Mouse (Mus musculus) thymus, postnatal 0 days (tissue): Measurements from ENCODE around the gene Plod2. TPM values are rescaled to one million over a fixed set of nuclear protein-coding genes. Genes with fewer than 3 reads are reported as not detected.

Source experiments
- DNase-seq: peaks from one replicate; pipeline ENCODE4 v3.0.0-alpha.2; 2015; ENCODE audit warnings: low spot score
- polyA plus RNA-seq: library from polyadenylated mRNA; unstranded; fragments of >200 nt; fragmentation: Nextera tagmentation; extraction: Ambion mirVana; gene quantifications from 2 replicates; pipeline ENCODE4 v1.2.1, GENCODE M21; 2015

Plod2 gene
- polyA plus RNA-seq, 1 experiment from 2014 or later = 8.4 TPM

DNA sequence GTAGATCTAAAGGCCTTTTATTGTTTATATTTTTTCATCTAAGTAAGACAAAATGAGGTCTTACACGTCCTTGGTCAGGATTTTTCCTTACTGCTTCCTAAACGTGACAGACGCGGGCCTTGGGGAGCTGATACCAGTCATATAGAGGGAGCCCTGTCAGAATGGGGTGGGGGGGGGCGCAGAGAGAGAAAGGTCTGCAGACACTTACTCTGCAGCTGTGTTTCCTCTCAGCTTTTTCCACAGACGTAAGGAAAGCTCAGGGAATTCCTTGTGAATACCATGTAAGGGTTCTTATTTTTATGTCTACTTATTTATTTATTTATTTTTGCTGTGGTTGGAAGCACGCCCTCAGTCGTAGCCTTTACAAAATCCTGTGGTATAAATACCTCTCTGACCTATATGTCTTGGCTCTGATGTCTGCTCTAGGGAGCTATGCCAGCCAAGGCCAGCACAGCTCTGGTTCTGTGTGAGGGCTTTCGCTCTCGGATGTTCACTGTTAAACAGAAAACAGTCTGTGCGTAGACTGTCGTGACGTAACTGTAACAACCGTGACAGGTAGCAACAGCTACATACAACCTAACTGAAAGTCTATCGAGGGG is 58.0 kb downstream of the Plod2 start:
- no peak for DNase-seq

DNA sequence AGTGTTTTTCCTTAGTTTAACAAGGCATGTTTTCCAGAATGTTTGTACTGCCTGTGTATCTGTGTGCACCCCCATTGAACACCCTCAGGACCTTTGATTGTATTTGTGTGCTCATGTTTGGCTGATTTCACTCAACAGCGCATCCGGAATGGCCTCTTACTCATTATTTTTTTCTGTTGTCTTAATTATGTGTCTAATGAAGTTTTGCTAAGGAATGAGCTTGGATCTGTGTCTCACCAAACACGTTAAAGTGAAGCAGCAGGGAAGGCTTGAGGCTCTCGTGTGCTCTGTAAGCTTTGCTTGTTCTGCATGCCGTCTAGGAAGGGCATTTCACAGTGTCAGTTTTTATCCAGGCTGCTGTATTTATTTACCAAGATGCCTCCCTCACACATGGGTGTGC is 59.5 kb downstream of the Plod2 start:
- DNase-seq = no peak

DNA sequence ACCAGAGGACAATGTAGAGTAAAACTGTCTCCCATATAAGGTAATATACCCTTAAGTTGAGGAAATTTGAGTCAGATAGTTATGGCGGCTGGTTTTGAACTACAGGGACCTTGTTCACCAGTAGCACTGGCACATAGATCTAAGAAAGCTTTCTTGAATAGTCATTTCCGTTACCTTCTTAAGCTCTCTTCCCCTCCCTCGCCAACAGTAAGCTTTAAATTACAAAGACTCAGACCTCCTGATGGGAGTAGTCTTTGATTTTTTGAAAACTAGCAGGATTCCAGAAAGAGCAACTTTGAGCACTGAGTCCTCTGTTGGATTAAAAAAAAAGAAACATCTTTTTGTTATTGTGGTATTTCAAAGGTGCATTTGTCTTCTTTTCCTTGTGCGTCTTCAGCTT is 61.5 kb downstream of the Plod2 start:
- no peak for DNase-seq

DNA sequence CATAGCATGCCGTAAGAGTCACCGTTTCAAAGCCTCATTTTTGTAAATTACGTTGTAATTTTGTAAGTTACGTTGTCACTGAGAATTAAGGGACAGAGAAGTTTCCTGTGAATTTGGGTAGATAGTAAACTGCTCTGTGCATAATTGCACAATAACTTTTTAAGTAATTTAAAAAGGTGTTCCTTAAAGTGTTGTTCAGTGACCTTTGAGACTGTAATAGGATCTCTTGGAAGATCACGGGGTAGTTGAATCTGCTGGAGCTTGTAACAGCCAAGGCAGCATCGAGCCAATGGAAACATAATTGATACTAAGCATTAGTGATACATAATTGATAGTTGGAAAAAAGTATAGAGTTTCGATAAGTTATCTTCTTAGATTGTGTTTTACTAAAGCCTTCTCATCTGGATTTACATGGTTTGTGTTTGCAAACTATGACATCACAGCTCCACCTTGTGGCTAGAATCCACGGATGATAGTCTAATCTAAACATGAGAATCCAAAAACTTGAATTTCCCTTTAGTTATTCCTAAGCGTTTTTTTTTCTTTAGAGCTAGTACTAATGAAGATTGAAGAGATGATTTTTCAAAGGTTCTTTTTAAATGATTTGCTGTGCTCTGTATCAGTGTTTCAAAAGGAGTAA is 68.7 kb downstream of the Plod2 start:
- DNase-seq = peak; percentile 33

DNA sequence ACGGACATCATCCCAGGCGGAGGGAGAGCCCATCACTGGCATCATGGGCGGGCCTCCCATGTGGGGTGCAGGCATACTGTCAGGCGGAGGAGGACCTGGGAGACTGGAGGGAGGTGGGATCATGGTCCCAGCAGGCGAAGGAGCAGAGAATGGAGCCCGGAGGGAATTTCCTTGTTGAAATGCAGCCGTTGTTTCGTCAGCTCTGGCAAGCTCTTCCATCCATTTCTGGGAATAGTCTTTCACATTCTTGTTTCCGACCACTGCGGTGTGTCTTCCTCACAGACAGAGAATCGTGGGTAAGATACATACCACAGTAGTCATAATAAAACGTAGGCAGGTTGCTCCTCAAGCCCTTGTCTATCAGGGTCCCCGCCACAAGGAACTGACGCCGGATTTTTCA is 70.6 kb downstream of the Plod2 start:
- DNase-seq = no peak

DNA sequence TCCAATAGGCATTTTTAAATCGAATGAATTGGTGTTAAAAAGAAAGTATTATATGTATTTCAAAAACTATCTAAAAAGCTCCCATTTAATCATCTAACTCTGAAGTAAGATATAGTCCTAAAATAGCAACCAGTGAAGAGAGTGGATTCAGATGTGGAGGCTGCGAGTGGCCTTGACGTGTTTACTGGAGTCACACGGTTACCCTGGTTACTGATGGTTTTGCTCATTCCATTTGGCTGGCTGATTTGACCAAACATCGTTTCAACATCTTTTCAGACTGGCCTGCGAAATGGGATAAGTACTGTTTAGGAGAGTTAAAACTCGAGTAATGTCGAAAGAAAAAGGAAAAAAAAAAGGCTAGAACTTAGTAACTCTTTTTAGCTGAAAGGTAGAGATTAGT is 71.2 kb downstream of the Plod2 start:
- no peak for DNase-seq

DNA sequence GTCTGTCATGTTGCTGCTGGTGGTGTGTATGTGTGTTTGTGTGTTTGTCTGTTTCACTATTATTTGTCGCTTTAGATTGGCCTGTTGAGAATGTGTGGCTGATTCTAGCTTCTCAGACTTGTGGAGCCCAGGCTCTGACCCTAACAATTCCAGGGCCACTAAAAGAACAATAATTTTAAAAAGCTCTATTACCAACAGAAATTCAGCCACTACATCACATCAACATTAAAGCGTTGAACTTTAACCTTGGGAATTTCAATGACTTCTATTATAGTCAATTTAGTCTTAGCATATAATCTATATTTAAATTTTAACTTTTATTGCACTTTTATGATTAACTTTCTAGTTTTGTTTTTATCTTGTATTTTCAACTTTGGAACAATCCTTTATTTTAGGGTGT is 74.4 kb downstream of the Plod2 start:
- no peak for DNase-seq

DNA sequence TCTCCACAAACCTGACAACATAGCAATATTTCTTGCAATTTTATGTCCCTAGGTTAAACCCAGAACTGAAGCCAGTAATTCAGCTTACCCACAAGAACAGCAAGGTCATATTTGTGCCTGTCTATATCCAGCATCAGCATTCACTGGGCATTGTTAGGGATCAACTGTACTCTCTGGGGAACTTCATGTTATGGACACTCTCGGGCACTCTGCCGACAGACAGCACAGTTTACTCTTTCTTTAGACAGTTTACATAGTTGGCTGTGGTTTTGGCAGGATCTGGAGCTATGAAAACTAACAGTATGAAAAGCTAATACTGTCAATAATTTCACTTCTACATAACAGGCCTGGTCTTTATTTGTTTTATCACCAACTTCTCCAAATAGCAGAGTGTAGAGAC is 75.4 kb downstream of the Plod2 start:
- no peak for DNase-seq

DNA sequence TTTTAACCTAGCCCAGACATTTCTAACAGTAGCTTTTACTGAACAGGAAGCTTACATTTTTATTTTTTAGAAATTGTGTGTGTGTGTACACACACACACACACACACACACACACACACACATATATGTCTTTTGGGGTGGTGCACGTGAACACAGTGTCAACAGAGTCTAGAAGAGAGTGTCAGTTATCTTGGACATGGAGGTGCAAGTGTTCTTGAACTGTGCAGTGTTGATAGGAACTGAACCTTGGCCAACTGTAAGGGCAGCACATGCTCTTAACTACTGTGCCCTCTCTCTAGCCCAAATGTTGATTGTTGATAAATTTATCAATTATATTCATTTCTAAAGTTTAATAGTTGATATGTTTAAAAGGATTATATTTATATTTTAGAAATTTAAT is 78.1 kb downstream of the Plod2 start:
- DNase-seq = no peak

DNA sequence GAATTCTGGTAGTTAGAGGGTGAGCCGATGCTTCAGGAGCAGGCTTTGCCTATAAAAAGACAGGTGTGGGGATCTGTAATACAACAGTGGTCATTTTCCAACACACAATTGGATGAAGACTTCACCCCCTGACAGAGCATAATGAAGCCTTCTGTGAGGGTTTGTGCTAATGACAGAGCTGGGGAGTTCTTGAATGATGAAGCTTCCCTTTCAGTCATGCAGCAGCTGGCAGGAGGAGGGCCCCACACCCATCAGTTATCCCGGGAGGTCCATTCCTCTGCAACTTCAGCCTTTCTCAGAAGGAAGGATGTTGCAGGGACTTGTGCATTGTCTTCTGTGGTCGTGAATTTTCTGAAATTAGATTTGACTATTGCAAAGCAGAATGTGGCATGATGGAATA is 79.2 kb downstream of the Plod2 start:
- DNase-seq = no peak

DNA sequence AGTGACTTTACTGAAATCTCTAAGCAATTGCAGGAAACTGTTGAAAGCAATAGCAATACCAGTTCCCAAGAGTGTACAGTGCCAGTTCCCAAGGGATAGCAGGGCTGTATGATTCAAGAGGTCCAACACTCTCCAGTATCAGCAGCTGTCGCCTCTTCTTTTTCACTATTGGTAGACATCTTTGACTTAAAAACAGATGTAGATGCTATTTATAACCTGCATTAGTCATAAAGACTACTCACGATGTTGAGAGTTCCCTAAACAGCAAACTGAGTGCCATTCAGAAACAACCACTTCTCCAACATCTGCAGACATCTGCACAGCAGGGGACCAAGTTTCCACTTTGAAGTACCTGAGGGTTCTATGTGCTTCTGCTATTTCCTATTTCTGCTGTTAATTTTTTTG is 79.9 kb downstream of the Plod2 start:
- no peak for DNase-seq

DNA sequence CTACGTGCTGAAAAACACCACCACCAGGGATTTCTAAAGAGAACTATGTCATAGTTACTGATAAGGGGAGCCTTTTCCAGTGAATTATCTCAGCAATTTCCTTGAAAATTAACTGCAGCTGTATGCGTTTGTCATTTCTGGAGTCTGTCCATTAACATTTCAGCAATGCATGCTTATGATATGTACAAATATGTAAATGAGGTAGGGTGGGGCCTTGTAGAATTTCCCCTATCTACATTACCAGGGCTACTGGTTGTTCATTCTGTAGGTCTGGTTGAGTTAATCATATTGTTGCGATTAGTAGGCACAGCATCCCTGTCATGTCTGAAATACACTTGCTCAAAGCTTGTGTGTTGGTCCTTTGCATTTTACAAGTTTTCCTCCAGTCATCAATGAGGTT is 92.8 kb downstream of the Plod2 start:
- no peak for DNase-seq

DNA sequence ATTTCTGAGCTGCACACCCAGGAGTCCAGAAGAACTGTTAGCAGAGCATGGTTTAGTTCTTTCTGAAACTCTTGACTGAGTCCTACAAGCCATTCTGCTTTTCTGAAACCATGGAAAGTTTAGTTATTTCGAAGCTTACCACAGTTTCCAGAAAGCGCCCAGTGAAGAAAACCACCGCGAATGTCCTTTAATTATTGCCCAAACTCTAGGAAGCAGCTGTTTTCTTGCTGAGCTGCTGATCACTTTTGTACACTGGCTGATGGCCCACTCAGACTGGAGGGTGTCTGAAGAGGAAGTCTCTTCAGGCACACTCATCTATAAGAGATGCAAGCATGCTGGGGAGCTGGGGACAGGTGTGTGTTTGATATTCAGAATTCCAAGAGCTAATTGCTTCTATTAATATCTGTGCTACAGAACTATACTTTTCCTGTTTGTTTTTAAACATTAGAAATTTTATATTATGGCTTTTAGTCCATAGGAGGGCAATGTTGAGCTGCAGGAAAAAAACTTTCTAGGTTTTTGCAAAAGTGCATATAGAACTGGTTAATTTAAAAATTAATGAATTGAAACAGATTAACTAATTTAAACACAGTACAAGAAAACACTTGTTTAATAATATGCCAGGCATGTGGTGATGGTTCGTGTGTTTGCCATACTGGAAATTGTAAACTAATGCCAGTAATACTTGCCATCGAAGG is 97.3 kb downstream of the Plod2 start:
- DNase-seq = no peak

DNA sequence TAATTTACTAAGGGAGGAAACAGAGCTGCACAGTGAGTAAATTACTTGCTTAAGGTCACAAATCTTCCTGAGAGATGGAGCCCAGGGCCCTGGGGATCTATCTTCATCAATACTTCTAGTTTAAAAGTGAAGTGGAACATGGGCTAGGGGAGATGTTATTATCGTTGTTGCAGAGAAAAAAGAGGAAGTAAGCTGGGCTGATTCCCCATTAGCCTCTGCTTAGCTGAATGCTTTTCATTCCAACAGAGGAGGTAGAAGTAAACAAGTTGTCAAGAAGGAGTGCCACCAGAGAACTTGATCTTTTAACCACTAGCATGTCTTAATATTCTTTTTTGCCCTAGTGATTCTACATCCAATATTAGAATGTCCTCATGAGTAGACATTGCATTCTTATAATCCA is 99.7 kb downstream of the Plod2 start:
- no peak for DNase-seq

Other genes with a start within 250 kb of the Plod2 start
- not detected in 2 replicates for gene 1700057G04Rik, start 232.8 kb upstream of the Plod2 start, polyA plus RNA-seq
- gene Plscr4, start 84.8 kb upstream of the Plod2 start, polyA plus RNA-seq = 1.1 and 1.6 TPM in 2 replicates